Mouse (Mus musculus): ENCODE measurements around the gene Dab1. TPM values are rescaled to one million over a fixed set of nuclear protein-coding genes. Genes with fewer than 3 reads are reported as not detected.
A peak's percentile ranks its signal among the peaks of the same experiment; 100 is the strongest.

Dab1 gene
- polyA plus RNA-seq, 1 experiment, result 35.8 TPM

DNA sequence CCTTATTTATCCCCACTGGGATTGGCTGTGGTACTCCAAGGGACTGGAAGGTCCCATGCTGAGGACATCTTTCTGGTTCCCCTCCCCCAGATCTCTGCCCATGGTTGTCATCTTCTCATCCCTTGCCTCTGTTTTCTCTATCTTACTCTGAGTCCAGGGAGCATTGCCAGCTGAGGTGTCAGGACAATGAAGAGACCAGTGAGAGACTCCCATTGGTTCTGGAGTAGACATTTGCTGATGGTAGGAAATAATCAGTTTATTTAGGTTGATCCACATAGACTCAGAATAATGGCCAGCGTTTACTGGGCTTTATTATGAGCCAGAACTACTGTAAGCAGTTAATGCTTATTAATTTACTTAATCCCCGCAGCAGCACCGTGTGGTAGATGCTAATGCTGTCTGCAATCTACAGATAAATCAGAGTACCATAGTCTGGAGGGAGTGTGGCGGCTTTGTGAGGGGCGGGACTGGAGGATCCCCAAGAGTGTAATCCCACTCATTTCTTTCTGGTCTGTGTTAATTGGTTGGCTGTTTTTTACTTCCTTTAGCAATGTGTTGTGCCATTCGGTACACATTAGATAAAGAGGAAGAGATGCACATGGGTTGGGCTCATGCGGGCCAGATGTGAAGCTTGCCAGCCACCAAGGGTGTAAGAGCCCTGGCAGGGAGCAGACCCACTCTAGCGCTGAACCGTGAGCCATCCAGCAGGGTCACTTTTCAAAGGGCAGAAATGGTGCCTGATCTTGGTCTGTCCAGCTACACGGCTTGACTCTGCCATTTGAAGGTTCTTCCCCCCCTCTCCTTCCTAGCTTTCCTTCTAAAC is 824.0 kb downstream of the Dab1 start:
- peak overlapping the region; percentile 83; the same call in 1 of the 2 replicates for H3K27ac ChIP-seq (ENCODE audit: insufficient read depth, low read length)
- peak in 1 of 2 experiments; percentile 27 for DNase-seq
- WGBS, result 59% methylated on average over 10 of the region's 10 CpGs
- peaks cover 45% of the 10 kb centered on the region for H3K4me1 ChIP-seq (ENCODE audit: control insufficient read depth, insufficient read depth, low read length)
- H3K27me3 ChIP-seq (ENCODE audit: control insufficient read depth, insufficient read depth, low read length), result no peaks in the 10 kb centered on the region
- TF ChIP-seq CTCF (IDR thresholded peaks at IDR 0.05; ENCODE audit: borderline replicate concordance, insufficient read depth, low read depth, low read length) (no peak), POLR2A (IDR thresholded peaks at IDR 0.05; ENCODE audit: borderline replicate concordance, insufficient read depth, low read length) (no peak)
- H3K4me3 ChIP-seq (replicated peaks; ENCODE audit: insufficient read depth, low read depth, low read length), result no peak overlapping the region

DNA sequence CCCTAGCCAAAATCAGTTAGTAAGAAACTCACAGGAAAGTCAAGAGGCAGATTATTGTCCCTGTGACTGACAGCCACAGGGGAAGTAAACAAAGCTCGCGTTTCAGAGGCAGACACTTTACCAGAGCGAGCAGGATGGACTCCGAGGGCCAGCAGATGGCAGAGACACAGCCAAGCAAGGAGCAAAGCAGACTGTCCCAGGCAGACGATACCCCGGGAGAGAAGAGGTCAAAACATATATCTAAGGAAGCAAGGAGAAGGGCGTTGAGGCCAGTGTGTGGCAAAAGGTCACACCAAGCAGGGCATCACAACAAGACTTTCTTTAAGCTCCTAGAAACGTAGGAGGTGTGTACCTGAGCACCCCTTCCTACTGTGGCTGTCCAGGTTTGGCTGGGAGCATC is 824.6 kb downstream of the Dab1 start:
- Histone ChIP-seq H3K27me3 (ENCODE audit: control insufficient read depth, insufficient read depth, low read length) (no peaks in the 10 kb centered on the region), H3K4me1 (ENCODE audit: control insufficient read depth, insufficient read depth, low read length) (peaks cover 52% of the 10 kb centered on the region), H3K4me3 (replicated peaks; ENCODE audit: insufficient read depth, low read depth, low read length) (no peak overlapping the region), H3K27ac (ENCODE audit: insufficient read depth, low read length) (peak overlapping the region; percentile 83)
- TF ChIP-seq POLR2A (IDR thresholded peaks at IDR 0.05; ENCODE audit: borderline replicate concordance, insufficient read depth, low read length), result no peak
- TF ChIP-seq CTCF (IDR thresholded peaks at IDR 0.05; ENCODE audit: borderline replicate concordance, insufficient read depth, low read depth, low read length), result peak; percentile 51; the same call in 1 of the 2 replicates
- peak; percentile 75 to 82 for DNase-seq
- 4% methylated on average over 8 of the region's 8 CpGs for WGBS

GRCm38 (mm10) chr4:104444985-104445384 is 825.8 kb downstream of the Dab1 start:
- WGBS, result 40% methylated on average over 2 of the region's 2 CpGs
- Histone ChIP-seq H3K27ac (ENCODE audit: insufficient read depth, low read length) (peak overlapping the region; percentile 83), H3K27me3 (ENCODE audit: control insufficient read depth, insufficient read depth, low read length) (no peaks in the 10 kb centered on the region), H3K4me1 (ENCODE audit: control insufficient read depth, insufficient read depth, low read length) (peaks cover 54% of the 10 kb centered on the region), H3K4me3 (replicated peaks; ENCODE audit: insufficient read depth, low read depth, low read length) (no peak overlapping the region)
- no peak for TF ChIP-seq POLR2A (IDR thresholded peaks at IDR 0.05; ENCODE audit: borderline replicate concordance, insufficient read depth, low read length)
- no peak for TF ChIP-seq CTCF (IDR thresholded peaks at IDR 0.05; ENCODE audit: borderline replicate concordance, insufficient read depth, low read depth, low read length)
- DNase-seq, result peak in 1 of 2 experiments; percentile 36

GRCm38 (mm10) chr4:104448199-104448598 is 829.0 kb downstream of the Dab1 start:
- Histone ChIP-seq H3K4me1 (ENCODE audit: control insufficient read depth, insufficient read depth, low read length) (peaks cover 65% of the 10 kb centered on the region), H3K4me3 (replicated peaks; ENCODE audit: insufficient read depth, low read depth, low read length) (no peak overlapping the region), H3K27ac (ENCODE audit: insufficient read depth, low read length) (peak overlapping the region; percentile 42; the same call in 1 of the 2 replicates), H3K27me3 (ENCODE audit: control insufficient read depth, insufficient read depth, low read length) (no peaks in the 10 kb centered on the region)
- 76% methylated on average over 1 of the region's 1 CpGs for WGBS
- no peak for DNase-seq
- TF ChIP-seq POLR2A (IDR thresholded peaks at IDR 0.05; ENCODE audit: borderline replicate concordance, insufficient read depth, low read length), result no peak
- TF ChIP-seq CTCF (IDR thresholded peaks at IDR 0.05; ENCODE audit: borderline replicate concordance, insufficient read depth, low read depth, low read length), result no peak

DNA sequence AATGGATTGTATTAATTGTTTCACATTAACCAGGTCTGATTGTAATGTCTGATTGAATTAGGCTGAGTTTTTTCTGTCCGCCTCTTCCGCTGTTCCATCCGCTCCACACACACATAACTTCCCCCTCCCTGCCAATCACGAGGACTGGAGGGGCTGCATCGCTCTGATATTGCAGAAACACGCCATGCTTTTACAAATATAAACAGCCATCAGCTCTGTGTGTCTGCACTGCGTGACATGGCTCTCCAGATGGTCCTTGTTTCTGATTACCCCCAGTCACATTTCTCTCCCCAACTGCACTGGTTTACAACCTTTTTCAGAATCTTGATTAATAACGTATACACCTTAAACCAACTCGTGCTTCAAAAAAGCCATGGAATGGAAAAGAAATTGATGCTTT is 831.5 kb downstream of the Dab1 start:
- Histone ChIP-seq H3K4me1 (ENCODE audit: control insufficient read depth, insufficient read depth, low read length) (peaks cover 62% of the 10 kb centered on the region), H3K27ac (ENCODE audit: insufficient read depth, low read length) (peak overlapping the region; percentile 69), H3K27me3 (ENCODE audit: control insufficient read depth, insufficient read depth, low read length) (no peaks in the 10 kb centered on the region), H3K4me3 (replicated peaks; ENCODE audit: insufficient read depth, low read depth, low read length) (no peak overlapping the region)
- DNase-seq, result peak in 1 of 2 experiments; percentile 60
- TF ChIP-seq CTCF (IDR thresholded peaks at IDR 0.05; ENCODE audit: borderline replicate concordance, insufficient read depth, low read depth, low read length) (no peak), POLR2A (IDR thresholded peaks at IDR 0.05; ENCODE audit: borderline replicate concordance, insufficient read depth, low read length) (no peak)
- 36% methylated on average over 9 of the region's 9 CpGs for WGBS

DNA sequence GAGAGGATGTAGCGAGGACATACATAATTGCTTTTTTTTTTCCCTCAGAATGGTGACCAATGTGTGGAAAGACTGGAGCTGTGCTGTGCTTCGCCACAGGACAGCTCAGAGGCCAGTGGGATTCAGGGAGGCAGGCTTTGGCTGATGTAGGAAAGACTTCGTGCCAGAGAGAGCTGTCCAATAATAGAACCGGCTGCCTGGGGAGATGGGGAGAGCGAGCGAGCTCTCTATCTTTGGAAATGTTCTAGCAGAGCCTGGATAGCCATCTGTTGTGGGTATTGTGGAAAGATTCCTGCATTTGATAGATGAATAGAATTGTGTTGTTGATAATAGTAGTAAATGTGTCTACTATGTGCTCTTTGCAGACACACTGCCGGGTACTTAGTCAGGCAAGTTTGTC is 833.4 kb downstream of the Dab1 start:
- peak; percentile 86 to 98 for DNase-seq
- WGBS, result under 1% methylated on average over 7 of the region's 7 CpGs
- peaks cover 74% of the 10 kb centered on the region for H3K4me1 ChIP-seq (ENCODE audit: control insufficient read depth, insufficient read depth, low read length)
- no peak overlapping the region for H3K4me3 ChIP-seq (replicated peaks; ENCODE audit: insufficient read depth, low read depth, low read length)
- TF ChIP-seq POLR2A (IDR thresholded peaks at IDR 0.05; ENCODE audit: borderline replicate concordance, insufficient read depth, low read length) (0 out of 2 replicates have a peak, but pooled peaks have one; percentile 12), CTCF (IDR thresholded peaks at IDR 0.05; ENCODE audit: borderline replicate concordance, insufficient read depth, low read depth, low read length) (no peak)
- peak overlapping the region; percentile 83 for H3K27ac ChIP-seq (ENCODE audit: insufficient read depth, low read length)
- H3K27me3 ChIP-seq (ENCODE audit: control insufficient read depth, insufficient read depth, low read length), result no peaks in the 10 kb centered on the region

- TF ChIP-seq CTCF (IDR thresholded peaks at IDR 0.05; ENCODE audit: borderline replicate concordance, insufficient read depth, low read depth, low read length) (no peak), POLR2A (IDR thresholded peaks at IDR 0.05; ENCODE audit: borderline replicate concordance, insufficient read depth, low read length) (no peak)
- 21% methylated on average over 9 of the region's 9 CpGs for WGBS
- Histone ChIP-seq H3K27ac (ENCODE audit: insufficient read depth, low read length) (peak overlapping the region; percentile 49), H3K4me1 (ENCODE audit: control insufficient read depth, insufficient read depth, low read length) (peaks cover 70% of the 10 kb centered on the region), H3K4me3 (replicated peaks; ENCODE audit: insufficient read depth, low read depth, low read length) (no peak overlapping the region), H3K27me3 (ENCODE audit: control insufficient read depth, insufficient read depth, low read length) (no peaks in the 10 kb centered on the region)
- DNase-seq, result no peak
These were observed 836.0 kb downstream of the Dab1 start for GRCm38 (mm10) chr4:104455151-104455550.

DNA sequence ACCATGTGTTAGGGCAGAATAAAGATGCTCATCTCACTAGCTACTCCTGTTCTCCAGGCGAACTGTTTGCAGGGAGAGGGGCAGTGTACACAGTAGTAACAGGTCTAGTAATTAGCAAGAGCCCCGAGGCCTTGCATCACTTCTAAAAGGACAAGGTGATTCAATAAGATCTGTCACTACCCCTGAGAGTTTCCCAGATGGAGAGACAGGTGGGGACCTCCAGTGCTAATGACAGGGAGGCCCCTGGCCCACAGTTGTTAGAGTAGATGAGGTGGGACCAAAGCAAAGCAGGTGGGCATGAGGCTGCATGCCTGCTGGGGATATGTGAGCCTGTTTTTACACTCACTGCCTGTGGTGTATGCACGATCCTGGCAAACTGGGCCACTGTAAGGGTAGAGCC is 836.6 kb downstream of the Dab1 start:
- DNase-seq, result peak in 1 of 2 experiments; percentile 58
- 26% methylated on average over 3 of the region's 3 CpGs for WGBS
- no peak for TF ChIP-seq POLR2A (IDR thresholded peaks at IDR 0.05; ENCODE audit: borderline replicate concordance, insufficient read depth, low read length)
- TF ChIP-seq CTCF (IDR thresholded peaks at IDR 0.05; ENCODE audit: borderline replicate concordance, insufficient read depth, low read depth, low read length), result no peak
- Histone ChIP-seq H3K4me1 (ENCODE audit: control insufficient read depth, insufficient read depth, low read length) (peaks cover 67% of the 10 kb centered on the region), H3K27me3 (ENCODE audit: control insufficient read depth, insufficient read depth, low read length) (no peaks in the 10 kb centered on the region), H3K4me3 (replicated peaks; ENCODE audit: insufficient read depth, low read depth, low read length) (no peak overlapping the region), H3K27ac (ENCODE audit: insufficient read depth, low read length) (peak overlapping the region; percentile 49)
